Mouse (Mus musculus) limb, embryonic 13.5 days (tissue): ENCODE measurements around the gene Tm7sf3. TPM values are rescaled to one million over a fixed set of nuclear protein-coding genes. Genes with fewer than 3 reads are reported as not detected.
A peak's percentile ranks its signal among the peaks of the same experiment; 100 is the strongest.
"Not testable (repeated sequence)": the region's sequence is repeated elsewhere in the genome, so short reads cannot be mapped to it uniquely, and the experiment has no call there.

Source experiments
- ATAC-seq: fragments of 200-750 bp; cut with Nextera tagmentation; 2 replicates; pipeline ENCODE4 v1.8.0; 2017; ENCODE audit warnings: low read depth, moderate number of reproducible peaks, moderate TSS enrichment; ENCODE audit not compliant: low FRiP score
- H3K27ac ChIP-seq: fragments of 300-500 bp; sonication (generic); 2 replicates; pipeline ENCODE4 v1.5.1; 2015; ENCODE audit warnings: inconsistent platforms, mild to moderate bottlenecking, moderate library complexity
- H3K27me3 ChIP-seq: fragments of 300-500 bp; sonication (generic); 2 replicates; pipeline ENCODE4 v1.6.1; 2015; ENCODE audit warnings: mild to moderate bottlenecking, inconsistent platforms
- H3K36me3 ChIP-seq: fragments of 300-500 bp; sonication (generic); 2 replicates; pipeline ENCODE4 v1.6.1; 2015; ENCODE audit warnings: inconsistent platforms, mild to moderate bottlenecking, moderate library complexity
- H3K4me1 ChIP-seq: fragments of 300-500 bp; sonication (generic); 2 replicates; pipeline ENCODE4 v1.6.1; 2015; ENCODE audit warnings: inconsistent platforms
- H3K4me2 ChIP-seq: fragments of 300-500 bp; sonication (generic); replicated peaks from 2 replicates; pipeline ENCODE4 v1.6.1; 2015; ENCODE audit warnings: inconsistent platforms, mild to moderate bottlenecking, moderate library complexity
- H3K4me3 ChIP-seq: fragments of 300-500 bp; sonication (generic); 2 replicates; pipeline ENCODE4 v1.5.1; 2015; ENCODE audit warnings: moderate library complexity, mild to moderate bottlenecking, inconsistent platforms
- H3K9ac ChIP-seq: fragments of 300-500 bp; sonication (generic); 2 replicates; pipeline ENCODE4 v1.6.1; 2015; ENCODE audit warnings: mild to moderate bottlenecking, inconsistent platforms
- H3K9me3 ChIP-seq: fragments of 300-500 bp; sonication (generic); 2 replicates; pipeline ENCODE4 v1.6.1; 2016; ENCODE audit warnings: inconsistent platforms
- WGBS: fragments of 180-500 bp; shearing (Covaris S2); methylation state at CpG from one replicate; pipeline ENCODE4 v1.1.7; 2015; 5-methylcytosine and 5-hydroxymethylcytosine counted together
- polyA plus RNA-seq: library from polyadenylated mRNA; unstranded; fragments of >200 nt; fragmentation: Nextera tagmentation; extraction: Ambion mirVana; gene quantifications from 2 replicates; pipeline ENCODE4 v1.2.1, GENCODE M21; 2015

Tm7sf3 gene
- polyA plus RNA-seq, 1 experiment from 2014 or later = 38.3 TPM

GRCm38 (mm10) chr6:146585134-146585533, 57.5 kb downstream of the Tm7sf3 start:
- no peak overlapping the region for H3K27ac ChIP-seq
- no peaks in the 10 kb centered on the region for H3K27me3 ChIP-seq
- H3K4me2 ChIP-seq = no peak overlapping the region
- H3K4me1 ChIP-seq = 0 out of 2 replicates have a peak, but pooled peaks cover 2% of the 10 kb centered on the region
- no peak overlapping the region for H3K4me3 ChIP-seq
- H3K9ac ChIP-seq = no peak overlapping the region
- H3K9me3 ChIP-seq = no peaks in the 10 kb centered on the region
- peaks cover 43% of the 10 kb centered on the region for H3K36me3 ChIP-seq
- WGBS = 91% methylated on average over 5 of the region's 5 CpGs
- ATAC-seq = no peak

- Histone ChIP-seq H3K36me3 (peaks cover 27% of the 10 kb centered on the region), H3K9me3 (no peaks in the 10 kb centered on the region), H3K4me3 (no peak overlapping the region), H3K4me2 (no peak overlapping the region), H3K4me1 (peaks cover 13% of the 10 kb centered on the region), H3K9ac (no peak overlapping the region), H3K27me3 (no peaks in the 10 kb centered on the region), H3K27ac (no peak overlapping the region)
- no peak for ATAC-seq
- 74% methylated on average over 2 of the region's 2 CpGs for WGBS
Measured at GRCm38 (mm10) chr6:146583366-146584046, 59.1 kb downstream of the Tm7sf3 start.

- H3K4me2 ChIP-seq = no peak overlapping the region
Measured at GRCm38 (mm10) chr6:146580381-146580926, 62.2 kb downstream of the Tm7sf3 start.

GRCm38 (mm10) chr6:146578586-146578985, 64.0 kb downstream of the Tm7sf3 start:
- peak overlapping the region; percentile 91 for H3K9ac ChIP-seq
- peak overlapping the region; percentile 90 for H3K4me3 ChIP-seq
- 11% methylated on average over 7 of the region's 7 CpGs for WGBS
- peak overlapping the region; percentile 97 for H3K27ac ChIP-seq
- peak overlapping the region; percentile 70 for H3K4me2 ChIP-seq
- no peak for ATAC-seq
- no peaks in the 10 kb centered on the region for H3K36me3 ChIP-seq
- H3K4me1 ChIP-seq = peaks cover 32% of the 10 kb centered on the region
- no peaks in the 10 kb centered on the region for H3K9me3 ChIP-seq
- H3K27me3 ChIP-seq = no peaks in the 10 kb centered on the region

More at GRCm38 (mm10) chr6:146580381-146580926, 62.2 kb downstream of the Tm7sf3 start:
- ATAC-seq = no peak
- Histone ChIP-seq H3K4me1 (peaks cover 27% of the 10 kb centered on the region), H3K36me3 (no peaks in the 10 kb centered on the region; the same call in 1 of the 2 replicates), H3K9me3 (no peaks in the 10 kb centered on the region), H3K4me3 (no peak overlapping the region), H3K9ac (no peak overlapping the region), H3K27ac (no peak overlapping the region), H3K27me3 (no peaks in the 10 kb centered on the region)
- WGBS = 27% methylated on average over 2 of the region's 2 CpGs

GRCm38 (mm10) chr6:146578111-146578531, 64.5 kb downstream of the Tm7sf3 start:
- under 1% methylated on average over 22 of the region's 22 CpGs for WGBS
- Histone ChIP-seq H3K4me2 (peak overlapping the region; percentile 70), H3K27me3 (no peaks in the 10 kb centered on the region), H3K9me3 (no peaks in the 10 kb centered on the region), H3K9ac (peak overlapping the region; percentile 91), H3K4me3 (peak overlapping the region; percentile 90), H3K27ac (peak overlapping the region; percentile 97), H3K4me1 (peaks cover 34% of the 10 kb centered on the region), H3K36me3 (no peaks in the 10 kb centered on the region)
- ATAC-seq = peak; percentile 38

GRCm38 (mm10) chr6:146577310-146578109, 65.1 kb downstream of the Tm7sf3 start, which contains the start of gene Ints13:
Gene Ints13 (minus strand): TSS chr6:146577835.
- WGBS = under 1% methylated on average over 77 of the region's 77 CpGs
- peak within 1 kb of the TSS; percentile 90 for H3K4me3 ChIP-seq
- no peaks in the 10 kb centered on the region for H3K27me3 ChIP-seq
- H3K27ac ChIP-seq = peak within 1 kb of the TSS; percentile 97
- peak within 1 kb of the TSS; percentile 91 for H3K9ac ChIP-seq
- H3K9me3 ChIP-seq = no peaks in the 10 kb centered on the region
- peak within 1 kb of the TSS; percentile 75 for H3K4me2 ChIP-seq
- peak; percentile 95 for ATAC-seq
- no peaks in the 10 kb centered on the region for H3K36me3 ChIP-seq
- peaks cover 37% of the 10 kb centered on the region for H3K4me1 ChIP-seq

GRCm38 (mm10) chr6:146576903-146577302, 65.7 kb downstream of the Tm7sf3 start, which contains the start of gene Fgfr1op2:
Gene Fgfr1op2 (plus strand): TSS chr6:146577203.
- no peaks in the 10 kb centered on the region for H3K9me3 ChIP-seq
- peak within 1 kb of the TSS; percentile 91 for H3K9ac ChIP-seq

GRCm38 (mm10) chr6:146572073-146572472, 70.6 kb downstream of the Tm7sf3 start:
- Histone ChIP-seq H3K4me1 (peaks cover 30% of the 10 kb centered on the region), H3K9me3 (no peaks in the 10 kb centered on the region), H3K27ac (no peak overlapping the region), H3K36me3 (peaks cover 20% of the 10 kb centered on the region), H3K4me2 (no peak overlapping the region), H3K9ac (no peak overlapping the region), H3K27me3 (no peaks in the 10 kb centered on the region), H3K4me3 (no peak overlapping the region)
- no peak for ATAC-seq

More at GRCm38 (mm10) chr6:146576903-146577302, 65.7 kb downstream of the Tm7sf3 start, which contains the start of gene Fgfr1op2:
- H3K27me3 ChIP-seq = no peaks in the 10 kb centered on the region
- no peak for ATAC-seq
- no peaks in the 10 kb centered on the region for H3K36me3 ChIP-seq
- peak within 1 kb of the TSS; percentile 90 for H3K4me3 ChIP-seq
- under 1% methylated on average over 13 of the region's 13 CpGs for WGBS
- peak within 1 kb of the TSS; percentile 75 for H3K4me2 ChIP-seq
- H3K27ac ChIP-seq = peak within 1 kb of the TSS; percentile 97
- H3K4me1 ChIP-seq = peaks cover 43% of the 10 kb centered on the region

GRCm38 (mm10) chr6:146562461-146562860, 80.2 kb downstream of the Tm7sf3 start:
- not testable (repeated sequence) for H3K4me1 ChIP-seq, H3K27me3 ChIP-seq, H3K9me3 ChIP-seq, H3K4me2 ChIP-seq, H3K4me3 ChIP-seq, H3K27ac ChIP-seq, ATAC-seq, H3K9ac ChIP-seq
- WGBS = 83% methylated on average over 1 of the region's 1 CpGs
- H3K36me3 ChIP-seq = peaks cover 53% of the 10 kb centered on the region

Other genes with a start within 250 kb of the Tm7sf3 start
- 10.2 and 13.3 TPM in 2 replicates for gene Itpr2, start 140.6 kb downstream of the Tm7sf3 start, polyA plus RNA-seq
- 93.5 and 100 TPM in 2 replicates for gene Fgfr1op2, start 65.6 kb downstream of the Tm7sf3 start, polyA plus RNA-seq
- 69.8 and 78.4 TPM in 2 replicates for gene Ints13, start 65.0 kb downstream of the Tm7sf3 start, polyA plus RNA-seq
- gene Med21, start 277 bp downstream of the Tm7sf3 start, polyA plus RNA-seq = 160 and 165 TPM in 2 replicates
- gene Stk38l, start 82.2 kb upstream of the Tm7sf3 start, polyA plus RNA-seq = 23.0 TPM in 2 replicates
- 7.3 and 10.2 TPM in 2 replicates for gene Arntl2, start 153.2 kb upstream of the Tm7sf3 start, polyA plus RNA-seq
- not detected in 2 replicates for gene Smco2, start 207.3 kb upstream of the Tm7sf3 start, polyA plus RNA-seq
- gene Ppfibp1, start 245.7 kb upstream of the Tm7sf3 start, polyA plus RNA-seq = 61.1 and 68.5 TPM in 2 replicates